Mouse (Mus musculus): ENCODE data around the gene Gm42906.

- TF ChIP-seq CTCF (IDR thresholded peaks at IDR 0.05; ENCODE audit: low read depth) (no peak), EP300 (IDR thresholded peaks at IDR 0.05; ENCODE audit: low read depth) (no peak)
Measured at GRCm38 (mm10) chr5:151367881-151368394, 60.0 kb downstream of the Gm42906 start.

Data from liver, postnatal 0 days (tissue).